Mouse (Mus musculus) forebrain, embryonic 12.5 days (tissue): Measurements from ENCODE around the gene Polr2c. TPM values are rescaled to one million over a fixed set of nuclear protein-coding genes. Genes with fewer than 3 reads are reported as not detected.

ENCODE experiments used
- ATAC-seq: fragments of 200-750 bp; cut with Nextera tagmentation; 2 replicates; pipeline ENCODE4 v1.8.0; 2017; ENCODE audit warnings: moderate TSS enrichment; ENCODE audit not compliant: low FRiP score
- H3K27ac ChIP-seq: fragments of 300-500 bp; sonication (generic); 2 replicates; pipeline ENCODE4 v1.5.1; 2016; ENCODE audit warnings: mild to moderate bottlenecking
- H3K27me3 ChIP-seq: fragments of 300-500 bp; sonication (generic); 2 replicates; pipeline ENCODE4 v1.6.1; 2016; ENCODE audit warnings: mild to moderate bottlenecking
- H3K36me3 ChIP-seq: fragments of 300-500 bp; sonication (generic); replicated peaks from 2 replicates; pipeline ENCODE4 v1.6.1; 2016; ENCODE audit warnings: mild to moderate bottlenecking
- H3K4me1 ChIP-seq: fragments of 300-500 bp; sonication (generic); 2 replicates; pipeline ENCODE4 v1.6.1; 2016
- H3K4me2 ChIP-seq: fragments of 300-500 bp; sonication (generic); 2 replicates; pipeline ENCODE4 v1.6.1; 2016; ENCODE audit warnings: mild to moderate bottlenecking, moderate library complexity
- H3K4me3 ChIP-seq: fragments of 300-500 bp; sonication (generic); replicated peaks from 2 replicates; pipeline ENCODE4 v1.5.1; 2016; ENCODE audit warnings: mild to moderate bottlenecking
- H3K9ac ChIP-seq: fragments of 300-500 bp; sonication (generic); 2 replicates; pipeline ENCODE4 v1.6.1; 2016; ENCODE audit warnings: mild to moderate bottlenecking
- H3K9me3 ChIP-seq: fragments of 300-500 bp; sonication (generic); 2 replicates; pipeline ENCODE4 v1.6.1; 2016
- WGBS: fragments of 180-500 bp; shearing (Covaris S2); methylation state at CpG from one replicate; pipeline ENCODE4 v1.1.7; 2016; 5-methylcytosine and 5-hydroxymethylcytosine counted together
- polyA plus RNA-seq: library from polyadenylated mRNA; unstranded; fragments of >200 nt; fragmentation: Nextera tagmentation; extraction: Ambion mirVana; gene quantifications from 2 replicates; pipeline ENCODE4 v1.2.1, GENCODE M21; 2016

Gene Polr2c
- polyA plus RNA-seq, result 144 and 147 TPM in 2 replicates

DNA sequence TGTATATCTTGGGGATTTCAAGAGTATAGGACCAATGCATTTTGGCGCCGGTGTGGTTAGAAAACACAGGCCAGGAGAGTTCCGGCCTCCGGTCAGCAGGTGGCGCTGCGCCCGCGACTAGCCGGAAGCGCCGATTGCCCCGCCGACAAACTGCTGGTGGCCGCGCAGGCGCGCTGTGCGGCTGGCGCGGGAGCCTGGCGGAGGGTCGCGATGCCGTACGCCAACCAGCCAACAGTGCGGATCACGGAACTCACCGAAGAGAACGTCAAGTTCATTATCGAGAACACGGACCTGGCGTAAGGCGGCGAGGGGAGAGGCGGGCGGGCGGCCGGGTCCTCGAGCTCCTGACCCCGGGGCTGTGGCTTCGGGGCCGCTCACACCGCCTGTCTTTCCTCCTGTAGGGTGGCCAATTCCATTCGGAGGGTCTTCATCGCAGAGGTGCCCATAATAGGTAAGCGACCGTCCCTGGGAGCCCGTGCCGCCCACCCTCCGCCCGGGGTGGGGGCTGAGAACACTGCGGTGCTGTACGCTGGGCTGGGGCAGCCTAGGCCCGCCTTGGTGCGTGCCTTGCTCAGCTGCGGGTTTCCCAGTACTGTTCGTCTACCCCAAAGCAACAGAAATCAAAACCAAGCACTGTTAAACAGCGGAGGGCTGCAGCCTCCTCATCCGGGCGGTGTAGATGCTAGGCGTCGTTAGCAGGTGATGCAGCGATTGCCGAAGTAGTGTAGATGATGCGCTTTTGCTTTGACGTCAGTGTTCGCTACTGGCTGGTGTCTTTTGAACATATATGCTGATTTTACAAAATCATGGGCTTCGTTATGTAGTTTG lies at the start of gene Polr2c:
Polr2c (plus strand) TSS at position 105 of the 828 bp plus-strand sequence.
- peaks cover 43% of the 10 kb centered on the region for H3K36me3 ChIP-seq
- WGBS, result under 1% methylated on average over 68 of the region's 68 CpGs
- H3K27me3 ChIP-seq, result no peaks in the 10 kb centered on the region
- peak; percentile 81 for ATAC-seq
- H3K4me2 ChIP-seq, result peak within 1 kb of the TSS; percentile 87
- no peaks in the 10 kb centered on the region for H3K9me3 ChIP-seq
- H3K4me3 ChIP-seq, result peak within 1 kb of the TSS; percentile 98
- H3K9ac ChIP-seq, result peak within 1 kb of the TSS; percentile 97
- peak within 1 kb of the TSS; percentile 74 for H3K27ac ChIP-seq
- peaks cover 20% of the 10 kb centered on the region for H3K4me1 ChIP-seq

DNA sequence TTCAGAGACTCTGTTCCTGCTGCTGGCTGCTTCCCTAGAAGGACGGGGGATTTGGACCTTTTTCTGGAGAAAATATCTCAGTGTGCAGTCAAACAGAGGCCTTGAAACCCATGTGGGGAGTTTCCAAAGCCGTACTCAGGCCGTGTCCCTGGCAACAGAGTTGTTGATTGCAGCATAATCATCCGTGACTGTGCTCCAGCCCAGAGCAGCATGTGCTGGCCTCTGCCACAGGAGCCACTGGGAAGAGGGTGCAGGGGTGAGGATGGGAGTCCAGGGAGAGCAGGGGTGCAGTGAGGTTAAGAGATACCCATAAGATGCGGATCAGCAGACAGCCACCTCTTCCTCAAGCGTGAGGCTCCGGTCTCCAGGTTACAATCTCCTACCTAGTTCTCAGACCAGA lies 49.7 kb upstream of the Polr2c start:
- no peak overlapping the region for H3K9ac ChIP-seq
- no peaks in the 10 kb centered on the region for H3K27me3 ChIP-seq
- WGBS, result 75% methylated on average over 7 of the region's 7 CpGs
- ATAC-seq, result no peak
- no peak overlapping the region for H3K4me2 ChIP-seq
- H3K36me3 ChIP-seq, result no peaks in the 10 kb centered on the region
- no peak overlapping the region for H3K27ac ChIP-seq
- no peaks in the 10 kb centered on the region for H3K9me3 ChIP-seq
- H3K4me3 ChIP-seq, result no peak overlapping the region
- peaks cover 3% of the 10 kb centered on the region for H3K4me1 ChIP-seq

- ATAC-seq, result no peak
- H3K27ac ChIP-seq, result no peak overlapping the region
- H3K36me3 ChIP-seq, result no peaks in the 10 kb centered on the region
- H3K27me3 ChIP-seq, result no peaks in the 10 kb centered on the region
- H3K9ac ChIP-seq, result no peak overlapping the region
- no peak overlapping the region for H3K4me2 ChIP-seq
- H3K9me3 ChIP-seq, result no peaks in the 10 kb centered on the region
- peaks cover 5% of the 10 kb centered on the region for H3K4me1 ChIP-seq
- no peak overlapping the region for H3K4me3 ChIP-seq
- 91% methylated on average over 6 of the region's 6 CpGs for WGBS
Measured at GRCm38 (mm10) chr8:94808372-94808771, 48.9 kb upstream of the Polr2c start.

- H3K9me3 ChIP-seq, result no peaks in the 10 kb centered on the region
- no peaks in the 10 kb centered on the region for H3K36me3 ChIP-seq
- no peak within 1 kb of the TSS for H3K4me2 ChIP-seq
- WGBS, result 78% methylated on average over 3 of the region's 3 CpGs
- H3K4me3 ChIP-seq, result no peak within 1 kb of the TSS
- ATAC-seq, result no peak
- no peaks in the 10 kb centered on the region for H3K27me3 ChIP-seq
- no peak within 1 kb of the TSS for H3K27ac ChIP-seq
- H3K4me1 ChIP-seq, result peaks cover 5% of the 10 kb centered on the region
- no peak within 1 kb of the TSS for H3K9ac ChIP-seq
Measured at GRCm38 (mm10) chr8:94810153-94810552, 47.1 kb upstream of the Polr2c start, which contains the start of gene Ccl17. Ccl17 (plus strand) TSS chr8:94810453.

DNA sequence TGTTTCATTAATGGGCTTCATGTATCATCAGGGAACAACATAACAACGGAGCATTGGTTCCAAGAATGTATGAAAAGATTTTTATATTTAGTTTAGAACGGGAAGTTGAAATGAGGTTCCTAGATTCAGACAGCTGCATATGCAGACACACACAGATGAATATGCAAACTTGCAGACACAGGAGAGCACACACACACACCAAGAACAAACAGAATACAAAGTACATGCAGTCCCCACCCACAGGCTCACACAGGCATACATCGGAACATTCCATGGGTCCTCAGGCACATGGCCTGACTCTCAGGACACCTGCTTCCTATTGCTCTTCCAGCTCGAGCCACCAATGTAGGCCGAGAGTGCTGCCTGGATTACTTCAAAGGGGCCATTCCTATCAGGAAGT lies 46.4 kb upstream of the Polr2c start:
- no peak overlapping the region for H3K9ac ChIP-seq
- H3K36me3 ChIP-seq, result no peaks in the 10 kb centered on the region
- no peaks in the 10 kb centered on the region for H3K9me3 ChIP-seq
- no peak overlapping the region for H3K4me3 ChIP-seq
- H3K27me3 ChIP-seq, result no peaks in the 10 kb centered on the region
- 86% methylated on average over 5 of the region's 5 CpGs for WGBS
- no peak overlapping the region for H3K4me2 ChIP-seq
- ATAC-seq, result no peak
- H3K27ac ChIP-seq, result no peak overlapping the region
- peaks cover 5% of the 10 kb centered on the region for H3K4me1 ChIP-seq

GRCm38 (mm10) chr8:94811654-94812053 lies 45.6 kb upstream of the Polr2c start:
- H3K36me3 ChIP-seq, result no peaks in the 10 kb centered on the region

DNA sequence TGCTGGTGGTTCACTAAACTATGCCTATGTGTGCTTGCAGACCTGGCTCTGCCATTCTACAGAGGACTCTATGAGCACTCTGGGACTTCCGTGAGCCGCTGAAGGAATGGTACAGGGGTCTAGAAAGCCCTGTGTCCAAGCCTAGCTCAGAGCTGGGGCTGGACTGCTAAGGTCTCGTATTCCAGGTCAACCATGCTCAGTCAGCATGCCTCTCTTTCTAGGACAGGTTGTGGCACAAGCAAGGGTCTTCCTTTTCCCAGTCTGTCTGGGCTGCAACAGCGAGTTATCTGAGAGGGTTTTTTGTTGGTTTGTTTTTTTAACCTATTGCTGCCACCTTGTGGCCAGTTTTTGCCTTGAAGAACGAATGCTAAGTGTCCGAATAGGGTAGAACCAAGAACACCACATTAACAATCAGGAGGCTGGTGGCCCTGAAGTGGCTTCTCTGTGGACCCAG lies 44.6 kb upstream of the Polr2c start:
- ATAC-seq, result peak; percentile 84
- H3K9ac ChIP-seq, result peak overlapping the region; percentile 42
- peak overlapping the region; percentile 46; the same call in 1 of the 2 replicates for H3K27ac ChIP-seq
- H3K4me1 ChIP-seq, result peaks cover 5% of the 10 kb centered on the region
- peak overlapping the region; percentile 46 for H3K4me2 ChIP-seq
- H3K36me3 ChIP-seq, result no peaks in the 10 kb centered on the region
- WGBS, result 25% methylated on average over 6 of the region's 6 CpGs
- peak overlapping the region; percentile 22 for H3K4me3 ChIP-seq
- H3K27me3 ChIP-seq, result no peaks in the 10 kb centered on the region
- no peaks in the 10 kb centered on the region for H3K9me3 ChIP-seq

More at GRCm38 (mm10) chr8:94811654-94812053, 45.6 kb upstream of the Polr2c start:
- Histone ChIP-seq H3K9ac (no peak overlapping the region), H3K27me3 (no peaks in the 10 kb centered on the region), H3K4me3 (no peak overlapping the region), H3K4me2 (no peak overlapping the region), H3K9me3 (no peaks in the 10 kb centered on the region), H3K27ac (no peak overlapping the region), H3K4me1 (peaks cover 5% of the 10 kb centered on the region)
- ATAC-seq, result no peak
- WGBS, result 81% methylated on average over 6 of the region's 6 CpGs

DNA sequence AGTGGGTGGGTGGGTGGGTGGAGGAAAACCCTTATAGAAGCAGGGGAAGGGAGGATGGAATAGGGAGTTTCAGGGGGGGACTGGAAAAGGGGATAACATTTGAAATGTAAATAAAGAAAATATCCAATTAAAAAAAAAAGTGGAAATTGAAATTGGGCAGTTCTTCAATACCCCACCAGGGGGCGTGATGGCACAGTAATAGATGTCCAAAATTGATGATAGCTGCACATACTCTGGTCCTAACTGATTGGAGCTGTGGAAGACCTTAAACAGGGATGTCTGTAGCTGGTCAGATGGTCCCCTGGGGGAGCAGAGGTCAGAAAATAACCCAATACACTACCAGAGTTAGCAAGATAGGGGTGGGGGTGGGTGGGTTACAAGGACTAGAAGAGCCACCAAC lies 42.7 kb upstream of the Polr2c start:
- Histone ChIP-seq H3K4me2 (no peak overlapping the region), H3K27me3 (no peaks in the 10 kb centered on the region), H3K4me1 (peaks cover 5% of the 10 kb centered on the region), H3K27ac (no peak overlapping the region), H3K4me3 (no peak overlapping the region), H3K9ac (no peak overlapping the region), H3K36me3 (0 out of 2 replicates have a peak, but pooled peaks cover 2% of the 10 kb centered on the region), H3K9me3 (no peaks in the 10 kb centered on the region)
- ATAC-seq, result no peak
- WGBS, result 0% methylated on average over 1 of the region's 1 CpGs

- no peak for ATAC-seq
- Histone ChIP-seq H3K9ac (no peak overlapping the region), H3K27me3 (no peaks in the 10 kb centered on the region), H3K4me1 (no peaks in the 10 kb centered on the region), H3K4me2 (no peak overlapping the region), H3K27ac (no peak overlapping the region), H3K4me3 (no peak overlapping the region), H3K9me3 (no peaks in the 10 kb centered on the region), H3K36me3 (peaks cover 34% of the 10 kb centered on the region)
- 95% methylated on average over 9 of the region's 11 CpGs for WGBS
Measured at GRCm38 (mm10) chr8:94817933-94818332, 39.3 kb upstream of the Polr2c start.

- Histone ChIP-seq H3K27me3 (no peaks in the 10 kb centered on the region), H3K9ac (no peak overlapping the region), H3K4me2 (no peak overlapping the region), H3K4me1 (no peaks in the 10 kb centered on the region), H3K36me3 (peaks cover 50% of the 10 kb centered on the region), H3K9me3 (no peaks in the 10 kb centered on the region), H3K4me3 (no peak overlapping the region), H3K27ac (no peak overlapping the region)
- ATAC-seq, result no peak
- 92% methylated on average over 6 of the region's 6 CpGs for WGBS
Measured at GRCm38 (mm10) chr8:94819671-94820179, 37.5 kb upstream of the Polr2c start.

DNA sequence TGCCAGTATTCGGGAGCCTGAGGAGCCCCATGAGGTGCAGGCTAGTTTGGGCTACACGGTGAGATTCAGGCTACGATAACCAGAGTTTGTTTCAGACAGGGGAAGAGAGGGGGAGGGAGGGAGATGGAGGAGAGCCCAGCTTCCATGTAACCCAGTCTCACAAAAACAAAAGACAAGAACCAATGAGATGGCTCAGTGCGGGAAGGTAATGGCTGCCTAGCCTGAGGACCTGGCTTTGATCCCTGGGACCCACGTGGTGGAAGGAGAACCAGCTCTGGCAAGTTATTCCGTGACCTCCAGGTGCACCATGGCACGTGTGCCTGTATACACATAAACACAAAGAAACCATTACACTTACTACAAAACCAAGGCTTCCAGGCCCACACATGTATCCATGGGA lies 36.7 kb upstream of the Polr2c start:
- 86% methylated on average over 7 of the region's 7 CpGs for WGBS
- no peak overlapping the region for H3K27ac ChIP-seq
- H3K4me2 ChIP-seq, result no peak overlapping the region
- no peak for ATAC-seq
- H3K4me1 ChIP-seq, result no peaks in the 10 kb centered on the region
- no peak overlapping the region for H3K4me3 ChIP-seq
- no peaks in the 10 kb centered on the region for H3K27me3 ChIP-seq
- no peak overlapping the region for H3K9ac ChIP-seq
- H3K9me3 ChIP-seq, result no peaks in the 10 kb centered on the region
- H3K36me3 ChIP-seq, result peaks cover 57% of the 10 kb centered on the region

DNA sequence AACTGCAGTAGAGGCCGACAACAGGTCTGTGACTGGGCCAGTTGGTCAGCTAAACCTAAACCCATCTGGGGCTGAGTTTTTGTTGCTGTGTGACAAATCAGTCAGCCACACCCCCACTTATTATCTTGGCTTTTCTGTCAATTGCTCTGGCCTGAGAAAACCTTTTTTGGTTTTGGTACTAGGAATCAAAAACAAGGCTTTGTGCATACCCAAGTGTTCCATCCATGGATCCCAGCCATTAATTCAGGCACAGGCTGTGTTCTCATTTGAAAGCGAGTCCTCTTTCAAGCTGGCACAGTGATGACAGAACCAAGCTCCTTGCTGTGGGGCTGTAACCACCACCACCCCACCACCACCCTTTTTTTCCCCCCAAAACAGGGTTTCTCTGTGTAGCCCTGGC lies 35.9 kb upstream of the Polr2c start:
- Histone ChIP-seq H3K27me3 (no peaks in the 10 kb centered on the region), H3K36me3 (peaks cover 64% of the 10 kb centered on the region), H3K4me3 (no peak overlapping the region), H3K4me1 (no peaks in the 10 kb centered on the region), H3K4me2 (no peak overlapping the region), H3K27ac (no peak overlapping the region), H3K9ac (no peak overlapping the region), H3K9me3 (no peaks in the 10 kb centered on the region)
- WGBS, result 91% methylated on average over 2 of the region's 2 CpGs
- no peak for ATAC-seq
